Mouse (Mus musculus) midbrain, embryonic 12.5 days (tissue): ENCODE measurements at regions not wholly inside any gene's neighbourhood (a gene's known extent, or its start where the extent isn't known, plus 50 kb on each side); places are given as distances from the start of the nearest gene placed in this dataset.

Source experiments
- ATAC-seq: fragments of 200-750 bp; cut with Nextera tagmentation; 2 replicates; pipeline ENCODE4 v1.8.0; 2017; ENCODE audit warnings: low read depth, moderate TSS enrichment, moderate library complexity; ENCODE audit not compliant: low FRiP score
- H3K27ac ChIP-seq: fragments of 300-500 bp; sonication (generic); replicated peaks from 2 replicates; pipeline ENCODE4 v1.5.1; 2016; ENCODE audit warnings: mild to moderate bottlenecking
- H3K27me3 ChIP-seq: fragments of 300-500 bp; sonication (generic); 2 replicates; pipeline ENCODE4 v1.6.1; 2016; ENCODE audit warnings: mild to moderate bottlenecking
- H3K36me3 ChIP-seq: fragments of 300-500 bp; sonication (generic); 2 replicates; pipeline ENCODE4 v1.6.1; 2016
- H3K4me1 ChIP-seq: fragments of 300-500 bp; sonication (generic); 2 replicates; pipeline ENCODE4 v1.6.1; 2016
- H3K4me2 ChIP-seq: fragments of 300-500 bp; sonication (generic); replicated peaks from 2 replicates; pipeline ENCODE4 v1.6.1; 2016; ENCODE audit warnings: mild to moderate bottlenecking, moderate library complexity
- H3K4me3 ChIP-seq: fragments of 300-500 bp; sonication (generic); 2 replicates; pipeline ENCODE4 v1.5.1; 2016; ENCODE audit warnings: mild to moderate bottlenecking
- H3K9ac ChIP-seq: fragments of 300-500 bp; sonication (generic); replicated peaks from 2 replicates; pipeline ENCODE4 v1.6.1; 2016; ENCODE audit warnings: mild to moderate bottlenecking, moderate library complexity
- H3K9me3 ChIP-seq: fragments of 300-500 bp; sonication (generic); 2 replicates; pipeline ENCODE4 v1.6.1; 2016; ENCODE audit warnings: mild to moderate bottlenecking
- WGBS: fragments of 180-500 bp; shearing (Covaris S2); methylation state at CpG from one replicate; pipeline ENCODE4 v1.1.7; 2016; 5-methylcytosine and 5-hydroxymethylcytosine counted together

- H3K27ac ChIP-seq: no peak overlapping the region
- H3K4me3 ChIP-seq: no peak overlapping the region
- H3K4me2 ChIP-seq: no peak overlapping the region
- ATAC-seq: no peak
- 68% methylated on average over 5 of the region's 5 CpGs for WGBS
- no peaks in the 10 kb centered on the region for H3K27me3 ChIP-seq
- H3K36me3 ChIP-seq: no peaks in the 10 kb centered on the region
- no peak overlapping the region for H3K9ac ChIP-seq
- H3K9me3 ChIP-seq: no peaks in the 10 kb centered on the region
- H3K4me1 ChIP-seq: no peaks in the 10 kb centered on the region
Observed at GRCm38 (mm10) chr13:112140871-112141270, 147.4 kb upstream of the Ankrd55 start.

DNA sequence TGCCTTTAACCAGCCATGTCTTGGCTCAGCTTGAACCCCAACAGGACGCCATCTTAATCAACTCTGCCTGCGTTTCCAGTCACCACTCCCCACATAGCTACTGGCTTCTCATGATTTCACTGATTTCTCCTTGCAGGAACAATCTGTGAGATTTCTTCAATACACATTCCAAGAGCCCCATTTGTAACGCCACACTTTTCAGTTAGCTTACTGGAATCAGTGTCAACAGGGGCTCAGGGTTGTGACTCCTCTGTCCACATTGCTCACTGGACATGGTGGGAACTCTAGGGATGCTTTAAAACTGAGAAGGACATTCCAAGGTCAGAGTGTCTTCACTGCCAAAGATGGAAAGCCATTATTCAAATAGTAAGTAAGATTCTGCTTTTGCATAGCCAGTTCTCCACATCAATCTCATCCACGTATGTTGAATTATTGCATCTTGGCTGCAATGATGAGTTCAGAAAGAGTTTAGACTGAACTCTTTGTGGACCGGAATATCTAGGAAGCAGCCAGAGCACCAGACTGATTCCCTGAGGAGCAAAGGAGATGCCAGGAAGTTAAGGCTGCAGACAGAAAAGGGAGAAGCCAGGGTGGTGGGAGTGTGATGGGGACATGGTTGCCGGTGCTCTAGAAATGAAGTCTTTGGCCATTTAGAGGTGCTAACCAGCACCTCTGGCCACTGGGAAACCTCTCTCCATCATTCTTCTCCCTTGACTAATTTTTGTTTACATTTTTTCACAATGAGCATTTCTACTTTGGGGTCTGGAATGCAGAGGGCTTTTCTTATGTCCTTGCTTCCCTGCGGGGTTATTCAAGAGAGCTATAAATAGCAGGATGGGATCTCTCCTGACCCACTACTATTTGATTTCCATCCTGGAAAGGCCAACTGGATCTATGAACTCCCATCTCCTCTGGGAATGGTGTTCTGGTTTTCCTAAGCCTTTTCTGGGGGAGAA lies 143.6 kb upstream of the Ankrd55 start:
- H3K9me3 ChIP-seq: no peaks in the 10 kb centered on the region
- WGBS: 81% methylated on average over 7 of the region's 7 CpGs
- H3K27me3 ChIP-seq: no peaks in the 10 kb centered on the region
- H3K27ac ChIP-seq: no peak overlapping the region
- no peaks in the 10 kb centered on the region for H3K36me3 ChIP-seq
- ATAC-seq: no peak
- no peak overlapping the region for H3K9ac ChIP-seq
- no peak overlapping the region for H3K4me3 ChIP-seq
- H3K4me1 ChIP-seq: no peaks in the 10 kb centered on the region
- no peak overlapping the region for H3K4me2 ChIP-seq

- H3K4me1 ChIP-seq: peaks cover 17% of the 10 kb centered on the region
- H3K36me3 ChIP-seq: no peaks in the 10 kb centered on the region
- no peak overlapping the region for H3K9ac ChIP-seq
- H3K4me2 ChIP-seq: peak overlapping the region; percentile 19
- no peaks in the 10 kb centered on the region for H3K9me3 ChIP-seq
- WGBS: 19% methylated on average over 27 of the region's 27 CpGs
- 0 out of 2 replicates have a peak, but pooled peaks cover 6% of the 10 kb centered on the region for H3K27me3 ChIP-seq
- no peak overlapping the region for H3K27ac ChIP-seq
- H3K4me3 ChIP-seq: no peak overlapping the region
- ATAC-seq: peak; percentile 65; the same call in 1 of the 2 replicates
Observed at GRCm38 (mm10) chr13:112152614-112153550, 135.4 kb upstream of the Ankrd55 start.

DNA sequence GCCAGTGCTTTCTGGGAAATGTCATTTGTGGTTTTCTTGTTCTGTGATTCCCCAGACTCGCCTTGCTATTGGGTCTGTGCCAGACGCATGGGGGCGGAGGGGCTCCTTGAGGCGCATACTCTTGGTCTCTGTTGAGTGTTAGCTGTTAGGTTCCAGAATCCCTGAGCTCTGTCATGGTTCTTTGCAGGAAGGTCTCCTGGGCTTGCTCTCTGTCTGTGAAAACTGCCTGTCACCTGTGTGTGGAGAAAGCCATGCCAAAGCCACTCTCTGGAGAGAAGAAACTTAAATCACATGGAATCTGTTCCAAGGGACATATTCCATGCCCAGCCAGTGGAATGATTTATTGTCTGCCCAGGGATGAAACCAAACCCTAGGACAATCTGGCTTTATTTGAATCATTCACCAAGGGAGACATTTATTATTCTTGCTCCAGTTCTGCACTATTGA lies 134.5 kb upstream of the Ankrd55 start:
- 69% methylated on average over 4 of the region's 4 CpGs for WGBS
- peaks cover 17% of the 10 kb centered on the region for H3K4me1 ChIP-seq
- no peak overlapping the region for H3K4me3 ChIP-seq
- H3K9ac ChIP-seq: no peak overlapping the region
- 0 out of 2 replicates have a peak, but pooled peaks cover 6% of the 10 kb centered on the region for H3K27me3 ChIP-seq
- H3K4me2 ChIP-seq: peak overlapping the region; percentile 19; the same call in 1 of the 2 replicates
- H3K36me3 ChIP-seq: no peaks in the 10 kb centered on the region
- no peak for ATAC-seq
- H3K9me3 ChIP-seq: no peaks in the 10 kb centered on the region
- no peak overlapping the region for H3K27ac ChIP-seq

GRCm38 (mm10) chr13:112159430-112160172 lies 128.7 kb upstream of the Ankrd55 start:
- 73% methylated on average over 9 of the region's 9 CpGs for WGBS
- H3K9me3 ChIP-seq: no peaks in the 10 kb centered on the region
- H3K27ac ChIP-seq: peak overlapping the region; percentile 52
- no peak overlapping the region for H3K9ac ChIP-seq
- H3K36me3 ChIP-seq: no peaks in the 10 kb centered on the region
- H3K4me2 ChIP-seq: no peak overlapping the region
- no peaks in the 10 kb centered on the region for H3K27me3 ChIP-seq
- H3K4me1 ChIP-seq: peaks cover 24% of the 10 kb centered on the region; the same call in 1 of the 2 replicates
- H3K4me3 ChIP-seq: no peak overlapping the region
- ATAC-seq: no peak; the same call in 1 of the 2 replicates

DNA sequence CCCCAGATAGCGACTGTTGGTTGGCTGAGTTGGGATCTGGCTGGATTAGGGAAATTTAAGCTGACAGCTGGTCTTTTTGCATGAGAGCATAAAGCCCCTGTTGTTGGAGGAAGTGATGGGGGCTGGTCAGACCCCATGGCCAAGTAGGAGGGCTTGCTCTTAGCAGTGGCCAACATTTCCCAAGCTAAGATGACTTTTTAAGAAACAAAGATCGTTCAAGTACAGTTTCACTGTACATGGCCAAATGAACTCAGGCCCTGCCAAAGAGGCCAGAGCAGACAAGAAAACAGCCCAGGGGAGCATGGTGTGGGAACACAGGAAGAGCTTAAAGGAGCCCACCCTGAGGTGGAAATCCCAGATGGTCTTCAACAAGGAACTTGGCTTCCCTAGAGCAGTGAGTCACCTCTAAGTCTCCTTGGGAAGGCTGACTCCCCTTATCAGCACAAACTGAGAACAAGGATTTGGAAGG lies 128.0 kb upstream of the Ankrd55 start:
- peaks cover 26% of the 10 kb centered on the region; the same call in 1 of the 2 replicates for H3K4me1 ChIP-seq
- no peaks in the 10 kb centered on the region for H3K9me3 ChIP-seq
- no peak overlapping the region for H3K9ac ChIP-seq
- H3K4me2 ChIP-seq: peak overlapping the region; percentile 13; the same call in 1 of the 2 replicates
- H3K27me3 ChIP-seq: no peaks in the 10 kb centered on the region
- 50% methylated on average over 2 of the region's 2 CpGs for WGBS
- H3K27ac ChIP-seq: peak overlapping the region; percentile 56
- no peaks in the 10 kb centered on the region for H3K36me3 ChIP-seq
- H3K4me3 ChIP-seq: no peak overlapping the region
- peak; percentile 90 for ATAC-seq

- no peaks in the 10 kb centered on the region for H3K36me3 ChIP-seq
- H3K4me2 ChIP-seq: 0 out of 2 replicates have a peak overlapping the region, but pooled peaks have one; percentile 13
- H3K4me3 ChIP-seq: no peak overlapping the region
- no peak for ATAC-seq
- 76% methylated on average over 2 of the region's 2 CpGs for WGBS
- H3K9ac ChIP-seq: no peak overlapping the region
- no peaks in the 10 kb centered on the region for H3K27me3 ChIP-seq
- no peak overlapping the region for H3K27ac ChIP-seq
- no peaks in the 10 kb centered on the region for H3K9me3 ChIP-seq
- peaks cover 29% of the 10 kb centered on the region for H3K4me1 ChIP-seq
Observed at GRCm38 (mm10) chr13:112160726-112161125, 127.5 kb upstream of the Ankrd55 start.

DNA sequence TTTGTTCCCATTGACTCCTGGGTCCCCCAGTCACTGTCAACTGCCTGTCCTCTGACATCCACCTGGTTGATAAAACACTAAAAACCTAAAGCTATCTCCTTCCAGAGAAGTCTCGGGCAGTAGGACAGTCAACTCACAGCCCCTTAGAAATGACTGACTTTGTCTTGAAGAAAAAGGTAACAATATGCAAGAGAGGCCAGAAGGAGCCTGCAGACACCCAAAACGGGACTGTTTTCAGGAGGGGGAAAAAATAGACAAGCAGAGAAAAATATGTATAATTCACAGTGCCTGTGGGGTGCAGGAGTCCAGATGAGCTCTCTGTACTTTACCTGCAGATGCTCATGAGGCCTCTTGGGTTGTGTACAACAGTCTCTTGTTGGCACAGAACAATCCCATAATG lies 126.4 kb upstream of the Ankrd55 start:
- ATAC-seq: no peak
- 92% methylated on average over 2 of the region's 2 CpGs for WGBS

DNA sequence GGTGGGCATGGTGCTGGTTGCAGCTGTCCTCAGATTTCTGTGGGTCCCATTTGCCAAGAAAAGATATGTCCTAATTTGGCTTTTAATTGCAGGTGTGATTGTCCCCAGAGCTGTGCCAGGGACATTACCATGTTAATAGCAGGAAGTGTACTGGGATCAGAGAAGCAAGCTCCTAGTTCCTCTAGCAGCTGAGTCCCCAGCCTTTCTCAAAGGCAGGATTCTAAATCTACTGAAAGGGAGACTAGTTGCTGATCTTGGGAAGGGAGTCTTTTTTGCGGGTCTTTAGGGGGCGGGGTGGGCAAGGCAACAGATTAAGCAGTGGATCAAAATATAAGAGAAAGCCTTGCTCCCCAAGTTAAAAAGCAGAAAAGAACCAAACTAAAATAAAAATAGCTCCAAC lies 122.3 kb upstream of the Ankrd55 start:
- ATAC-seq: peak; percentile 14; the same call in 1 of the 2 replicates
- Histone ChIP-seq H3K9ac (no peak overlapping the region), H3K4me1 (peaks cover 27% of the 10 kb centered on the region), H3K27me3 (no peaks in the 10 kb centered on the region), H3K9me3 (no peaks in the 10 kb centered on the region), H3K27ac (0 out of 2 replicates have a peak overlapping the region, but pooled peaks have one; percentile 39), H3K4me3 (no peak overlapping the region), H3K4me2 (no peak overlapping the region), H3K36me3 (no peaks in the 10 kb centered on the region)
- 45% methylated on average over 2 of the region's 2 CpGs for WGBS

More for the DNA sequence above, 126.4 kb upstream of the Ankrd55 start:
- H3K27ac ChIP-seq: no peak overlapping the region
- no peaks in the 10 kb centered on the region for H3K9me3 ChIP-seq
- H3K4me2 ChIP-seq: no peak overlapping the region
- H3K36me3 ChIP-seq: no peaks in the 10 kb centered on the region
- H3K9ac ChIP-seq: no peak overlapping the region
- peaks cover 40% of the 10 kb centered on the region for H3K4me1 ChIP-seq
- H3K4me3 ChIP-seq: no peak overlapping the region
- no peaks in the 10 kb centered on the region for H3K27me3 ChIP-seq

- no peak overlapping the region for H3K9ac ChIP-seq
- H3K27me3 ChIP-seq: no peaks in the 10 kb centered on the region
- peak; percentile 52 for ATAC-seq
- H3K4me2 ChIP-seq: no peak overlapping the region
- no peaks in the 10 kb centered on the region for H3K9me3 ChIP-seq
- 37% methylated on average over 10 of the region's 10 CpGs for WGBS
- peaks cover 27% of the 10 kb centered on the region for H3K4me1 ChIP-seq
- H3K27ac ChIP-seq: no peak overlapping the region
- H3K4me3 ChIP-seq: no peak overlapping the region
- no peaks in the 10 kb centered on the region for H3K36me3 ChIP-seq
Observed at GRCm38 (mm10) chr13:112166338-112166802, 121.9 kb upstream of the Ankrd55 start.

DNA sequence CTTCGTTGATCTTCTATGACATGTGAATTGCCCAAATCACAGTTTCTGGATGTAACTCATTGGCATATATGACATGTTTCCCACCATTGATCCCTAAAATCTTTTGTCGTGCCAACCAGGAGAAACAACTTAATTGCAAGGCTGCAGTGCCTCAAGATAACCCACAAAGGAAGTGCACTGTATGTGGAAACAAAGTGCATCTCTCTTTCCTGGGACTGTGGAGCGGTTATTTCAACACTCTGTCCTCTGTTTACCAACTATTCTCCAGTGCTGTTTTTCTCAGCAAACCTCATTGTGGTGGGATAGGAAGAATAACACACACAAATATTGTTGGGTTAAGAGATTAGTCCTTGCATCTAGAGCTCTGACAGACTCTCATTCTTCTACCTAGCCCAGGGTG lies 119.8 kb upstream of the Ankrd55 start:
- Histone ChIP-seq H3K27ac (no peak overlapping the region), H3K4me2 (no peak overlapping the region), H3K36me3 (no peaks in the 10 kb centered on the region), H3K9ac (no peak overlapping the region), H3K9me3 (no peaks in the 10 kb centered on the region), H3K27me3 (no peaks in the 10 kb centered on the region), H3K4me3 (no peak overlapping the region), H3K4me1 (peaks cover 22% of the 10 kb centered on the region)
- ATAC-seq: no peak
- WGBS: 87% methylated on average over 3 of the region's 3 CpGs
